Mouse (Mus musculus): ENCODE data around the gene Clic4. TPM values are rescaled to one million over a fixed set of nuclear protein-coding genes. Genes with fewer than 3 reads are reported as not detected.
A peak's percentile ranks its signal among the peaks of the same experiment; 100 is the strongest.

Gene Clic4
- polyA plus RNA-seq, 1 experiment from 2014 or later, result 210 TPM

GRCm38 (mm10) chr4:135205711-135206600 lies 66.7 kb downstream of the Clic4 start:
- H3K4me3 ChIP-seq, result peak overlapping the region; percentile 53
- peaks cover 6% of the 10 kb centered on the region for H3K36me3 ChIP-seq (replicated peaks)
- DNase-seq (ENCODE audit: extremely low spot score, low spot score), result peak; percentile 82
- peaks cover 63% of the 10 kb centered on the region for H3K27me3 ChIP-seq (ENCODE audit: poor library complexity, severe bottlenecking)
- under 1% methylated on average over 46 of the region's 47 CpGs for WGBS
- no peak overlapping the region for H3K27ac ChIP-seq
- H3K9me3 ChIP-seq, result no peaks in the 10 kb centered on the region
- H3K4me1 ChIP-seq, result peaks cover 18% of the 10 kb centered on the region

DNA sequence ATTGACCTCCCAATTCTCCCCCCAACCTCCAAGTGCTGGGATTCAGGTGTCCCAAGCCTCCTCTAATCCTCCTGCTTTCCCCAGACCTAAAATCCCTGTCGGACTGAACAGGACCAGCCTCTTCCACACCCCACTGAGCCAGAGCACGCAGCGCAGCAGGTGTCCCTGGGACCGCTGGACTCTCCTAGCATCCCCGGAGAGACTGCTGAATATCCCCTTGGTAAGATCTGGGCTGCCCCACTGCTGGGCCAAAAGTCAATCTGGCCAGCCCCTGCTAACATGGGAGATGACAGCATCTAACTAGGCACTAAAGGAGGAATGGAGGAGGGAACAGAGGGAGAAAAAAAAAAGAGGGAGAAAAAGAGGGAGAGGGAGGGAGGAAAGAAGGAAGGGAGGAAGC lies 67.4 kb downstream of the Clic4 start:
- DNase-seq (ENCODE audit: extremely low spot score, low spot score), result no peak
- peaks cover 63% of the 10 kb centered on the region for H3K27me3 ChIP-seq (ENCODE audit: poor library complexity, severe bottlenecking)

GRCm38 (mm10) chr4:135204666-135205065 lies 67.9 kb downstream of the Clic4 start:
- Histone ChIP-seq H3K36me3 (replicated peaks) (no peaks in the 10 kb centered on the region), H3K9me3 (no peaks in the 10 kb centered on the region), H3K4me3 (no peak overlapping the region), H3K27me3 (ENCODE audit: poor library complexity, severe bottlenecking) (peaks cover 63% of the 10 kb centered on the region), H3K4me1 (peaks cover 18% of the 10 kb centered on the region), H3K27ac (no peak overlapping the region)
- 67% methylated on average over 5 of the region's 5 CpGs for WGBS
- no peak for DNase-seq (ENCODE audit: extremely low spot score, low spot score)

More for the DNA sequence above, 67.4 kb downstream of the Clic4 start:
- 9% methylated on average over 5 of the region's 5 CpGs for WGBS
- Histone ChIP-seq H3K36me3 (replicated peaks) (no peaks in the 10 kb centered on the region; the same call in 1 of the 2 replicates), H3K27ac (no peak overlapping the region), H3K9me3 (no peaks in the 10 kb centered on the region), H3K4me1 (peaks cover 18% of the 10 kb centered on the region), H3K4me3 (no peak overlapping the region)

GRCm38 (mm10) chr4:135203806-135204560 lies 68.6 kb downstream of the Clic4 start:
- WGBS, result 24% methylated on average over 17 of the region's 17 CpGs

DNA sequence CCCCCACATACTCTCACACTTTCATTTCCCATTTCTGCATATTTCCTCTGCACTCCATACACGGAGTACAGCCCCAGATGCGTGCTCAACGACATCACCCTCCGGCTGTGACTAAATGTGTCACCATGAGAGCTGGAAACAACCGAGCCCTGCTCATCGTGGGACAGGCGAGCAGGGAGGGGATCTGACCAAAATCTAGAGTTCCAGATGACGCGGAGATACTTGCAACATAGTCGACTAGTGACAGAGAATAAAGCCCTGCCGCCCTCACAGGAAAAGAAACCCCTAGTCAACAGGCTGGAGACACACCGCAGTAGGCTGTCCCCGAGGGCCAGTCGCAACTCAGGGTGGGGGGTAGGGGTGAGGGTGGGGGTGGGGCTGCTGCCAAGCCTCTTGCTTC lies 69.3 kb downstream of the Clic4 start:
- Histone ChIP-seq H3K9me3 (no peaks in the 10 kb centered on the region), H3K4me1 (peaks cover 18% of the 10 kb centered on the region), H3K36me3 (replicated peaks) (no peaks in the 10 kb centered on the region), H3K27me3 (ENCODE audit: poor library complexity, severe bottlenecking) (peaks cover 63% of the 10 kb centered on the region), H3K27ac (no peak overlapping the region), H3K4me3 (peak overlapping the region; percentile 40)
- WGBS, result 16% methylated on average over 14 of the region's 14 CpGs
- no peak for DNase-seq (ENCODE audit: extremely low spot score, low spot score)

More at GRCm38 (mm10) chr4:135203806-135204560, 68.6 kb downstream of the Clic4 start:
- Histone ChIP-seq H3K36me3 (replicated peaks) (no peaks in the 10 kb centered on the region), H3K27me3 (ENCODE audit: poor library complexity, severe bottlenecking) (peaks cover 63% of the 10 kb centered on the region), H3K9me3 (no peaks in the 10 kb centered on the region), H3K27ac (no peak overlapping the region), H3K4me1 (peaks cover 18% of the 10 kb centered on the region), H3K4me3 (peak overlapping the region; percentile 40)
- no peak for DNase-seq (ENCODE audit: extremely low spot score, low spot score)

DNA sequence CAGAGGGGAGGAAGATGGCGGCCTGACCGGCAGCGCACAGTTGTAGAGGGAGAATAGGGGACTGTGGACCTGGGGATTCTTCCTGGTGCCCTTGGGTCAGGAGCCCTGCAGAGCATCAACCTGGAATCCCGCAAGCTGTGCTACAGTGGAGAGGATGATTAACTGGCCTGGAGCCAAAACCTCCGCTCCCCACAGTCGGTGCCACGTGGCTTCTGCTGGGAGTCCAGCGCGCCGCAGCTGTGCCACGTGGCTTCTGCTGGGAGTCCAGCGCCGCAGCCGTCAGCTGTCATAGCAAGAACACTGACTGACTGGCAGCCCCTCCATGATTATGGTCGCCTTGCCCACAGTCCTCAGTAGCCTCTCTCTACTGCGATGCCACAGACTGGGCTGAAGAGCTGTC lies 70.8 kb downstream of the Clic4 start:
- Histone ChIP-seq H3K4me3 (no peak overlapping the region), H3K27me3 (ENCODE audit: poor library complexity, severe bottlenecking) (peaks cover 53% of the 10 kb centered on the region), H3K9me3 (no peaks in the 10 kb centered on the region), H3K27ac (no peak overlapping the region), H3K4me1 (peaks cover 18% of the 10 kb centered on the region), H3K36me3 (replicated peaks) (no peaks in the 10 kb centered on the region)
- no peak for DNase-seq (ENCODE audit: extremely low spot score, low spot score)
- WGBS, result 94% methylated on average over 16 of the region's 16 CpGs

GRCm38 (mm10) chr4:135197857-135198256 lies 74.8 kb downstream of the Clic4 start:
- no peak for DNase-seq (ENCODE audit: extremely low spot score, low spot score)
- Histone ChIP-seq H3K9me3 (peaks cover 7% of the 10 kb centered on the region; the same call in 1 of the 2 replicates), H3K36me3 (replicated peaks) (no peaks in the 10 kb centered on the region), H3K27me3 (ENCODE audit: poor library complexity, severe bottlenecking) (peaks cover 17% of the 10 kb centered on the region), H3K27ac (no peak overlapping the region), H3K4me1 (no peaks in the 10 kb centered on the region), H3K4me3 (no peak overlapping the region)
- WGBS, result 87% methylated on average over 8 of the region's 8 CpGs

GRCm38 (mm10) chr4:135192841-135193240 lies 79.8 kb downstream of the Clic4 start:
- 83% methylated on average over 5 of the region's 5 CpGs for WGBS
- Histone ChIP-seq H3K27me3 (ENCODE audit: poor library complexity, severe bottlenecking) (0 out of 2 replicates have a peak, but pooled peaks cover 3% of the 10 kb centered on the region), H3K36me3 (replicated peaks) (no peaks in the 10 kb centered on the region), H3K4me1 (no peaks in the 10 kb centered on the region), H3K27ac (no peak overlapping the region), H3K9me3 (peaks cover 7% of the 10 kb centered on the region; the same call in 1 of the 2 replicates), H3K4me3 (no peak overlapping the region)
- DNase-seq (ENCODE audit: extremely low spot score, low spot score), result no peak

GRCm38 (mm10) chr4:135191604-135192003 lies 81.0 kb downstream of the Clic4 start:
- DNase-seq (ENCODE audit: extremely low spot score, low spot score), result no peak
- Histone ChIP-seq H3K27ac (no peak overlapping the region), H3K27me3 (ENCODE audit: poor library complexity, severe bottlenecking) (no peaks in the 10 kb centered on the region), H3K9me3 (peaks cover 7% of the 10 kb centered on the region; the same call in 1 of the 2 replicates), H3K4me1 (no peaks in the 10 kb centered on the region), H3K4me3 (no peak overlapping the region), H3K36me3 (replicated peaks) (no peaks in the 10 kb centered on the region)
- 79% methylated on average over 11 of the region's 11 CpGs for WGBS

DNA sequence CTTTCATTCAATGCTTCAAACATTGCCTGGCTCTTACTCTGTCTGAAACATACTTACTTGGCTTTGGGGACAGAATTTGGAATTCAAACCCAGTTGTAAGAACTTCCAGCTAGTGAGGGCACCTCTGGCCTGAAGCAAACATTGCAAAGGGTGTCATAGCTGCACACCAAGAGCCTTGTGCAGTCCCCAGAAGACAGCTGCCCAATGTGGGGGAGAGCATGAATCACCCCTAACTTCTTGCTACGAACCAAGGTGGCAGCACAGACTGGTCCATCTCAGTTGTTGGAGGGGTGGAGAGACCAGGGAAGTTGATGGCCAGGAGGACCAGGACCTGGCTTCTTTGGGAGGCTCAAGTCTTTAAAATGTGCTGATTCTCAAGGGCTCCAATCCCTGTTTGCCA lies 81.4 kb downstream of the Clic4 start:
- H3K4me1 ChIP-seq, result no peaks in the 10 kb centered on the region
- WGBS, result 76% methylated on average over 1 of the region's 1 CpGs
- H3K36me3 ChIP-seq (replicated peaks), result no peaks in the 10 kb centered on the region
- peaks cover 7% of the 10 kb centered on the region; the same call in 1 of the 2 replicates for H3K9me3 ChIP-seq
- no peak for DNase-seq (ENCODE audit: extremely low spot score, low spot score)
- no peak overlapping the region for H3K27ac ChIP-seq
- no peaks in the 10 kb centered on the region for H3K27me3 ChIP-seq (ENCODE audit: poor library complexity, severe bottlenecking)
- H3K4me3 ChIP-seq, result no peak overlapping the region

DNA sequence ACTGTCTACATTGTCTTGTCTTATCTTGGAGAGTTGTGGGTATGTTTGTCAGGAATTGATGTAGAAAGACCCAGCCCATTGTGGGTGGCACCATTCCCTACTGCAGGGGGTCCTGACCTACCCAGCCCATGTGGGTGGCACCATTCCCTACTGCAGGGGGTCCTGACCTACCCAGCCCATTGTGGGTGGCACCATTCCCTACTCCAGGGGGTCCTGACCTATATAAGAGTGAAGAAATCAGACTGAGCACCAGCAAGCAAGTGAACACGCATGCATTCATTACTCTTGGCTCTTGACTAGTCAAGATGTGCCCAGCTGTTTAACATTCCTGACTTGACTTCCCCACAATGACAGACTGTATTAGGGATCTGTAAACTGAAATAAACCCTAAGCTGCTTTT lies 82.2 kb downstream of the Clic4 start:
- Histone ChIP-seq H3K36me3 (replicated peaks) (no peaks in the 10 kb centered on the region), H3K4me3 (no peak overlapping the region), H3K4me1 (no peaks in the 10 kb centered on the region), H3K27ac (no peak overlapping the region), H3K27me3 (ENCODE audit: poor library complexity, severe bottlenecking) (no peaks in the 10 kb centered on the region), H3K9me3 (peaks cover 3% of the 10 kb centered on the region; the same call in 1 of the 2 replicates)
- WGBS, result 76% methylated on average over 1 of the region's 1 CpGs
- DNase-seq (ENCODE audit: extremely low spot score, low spot score), result no peak

DNA sequence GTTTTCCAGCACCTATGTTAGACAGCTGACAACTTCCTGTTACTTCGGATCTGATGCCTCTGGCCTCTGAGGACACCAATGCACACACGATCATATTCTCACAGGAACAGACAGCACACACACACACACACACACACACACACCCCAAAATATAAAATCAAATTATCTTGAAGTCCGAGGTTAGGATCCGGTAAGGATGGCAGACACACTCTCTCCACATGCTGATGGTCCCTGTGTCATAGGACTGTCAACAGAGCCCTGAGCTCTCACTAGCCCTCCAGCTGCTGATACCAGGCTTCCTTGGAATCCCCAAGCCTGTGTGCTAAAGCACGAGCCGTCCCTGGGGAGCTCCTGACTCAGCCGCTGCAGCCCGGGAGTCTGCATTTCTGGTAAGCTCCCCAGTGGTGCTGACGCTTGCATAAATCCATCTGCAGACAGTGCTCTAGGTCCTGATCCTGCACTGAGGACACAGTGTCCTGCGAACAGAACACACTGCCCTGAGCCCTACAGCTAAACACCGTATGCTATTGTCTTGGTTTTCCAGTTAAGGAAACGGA lies 83.1 kb downstream of the Clic4 start:
- WGBS, result 90% methylated on average over 12 of the region's 12 CpGs
- no peak for DNase-seq (ENCODE audit: extremely low spot score, low spot score)
- H3K36me3 ChIP-seq (replicated peaks), result no peaks in the 10 kb centered on the region
- H3K27me3 ChIP-seq (ENCODE audit: poor library complexity, severe bottlenecking), result no peaks in the 10 kb centered on the region
- H3K4me1 ChIP-seq, result no peaks in the 10 kb centered on the region
- H3K27ac ChIP-seq, result no peak overlapping the region
- no peak overlapping the region for H3K4me3 ChIP-seq
- H3K9me3 ChIP-seq, result no peaks in the 10 kb centered on the region

All from forebrain, embryonic 10.5 days (tissue).